Mouse (Mus musculus) heart, postnatal 36 days (tissue): ENCODE results near the gene Slc24a3. TPM values are rescaled to one million over a fixed set of nuclear protein-coding genes. Genes with fewer than 3 reads are reported as not detected.

Experiments used
- DNase-seq, 2 experiments: peaks; one replicate each; pipeline ENCODE4 v3.0.0; 2021 to 2022
- intact Hi-C: fragments of 180-260 bp; cut with DNase I; formaldehyde crosslinking; loops from one replicate; pipeline ENCODE4 v1.15.1; 2025
- total RNA-seq, 2 experiments: library from RNA; stranded (reverse); gene quantifications; 2 replicates each; pipeline ENCODE4 v1.2.3; 2021

Gene Slc24a3
- total RNA-seq, 2 experiments from 2014 or later, result 2.8 to 3.0 TPM

DNA sequence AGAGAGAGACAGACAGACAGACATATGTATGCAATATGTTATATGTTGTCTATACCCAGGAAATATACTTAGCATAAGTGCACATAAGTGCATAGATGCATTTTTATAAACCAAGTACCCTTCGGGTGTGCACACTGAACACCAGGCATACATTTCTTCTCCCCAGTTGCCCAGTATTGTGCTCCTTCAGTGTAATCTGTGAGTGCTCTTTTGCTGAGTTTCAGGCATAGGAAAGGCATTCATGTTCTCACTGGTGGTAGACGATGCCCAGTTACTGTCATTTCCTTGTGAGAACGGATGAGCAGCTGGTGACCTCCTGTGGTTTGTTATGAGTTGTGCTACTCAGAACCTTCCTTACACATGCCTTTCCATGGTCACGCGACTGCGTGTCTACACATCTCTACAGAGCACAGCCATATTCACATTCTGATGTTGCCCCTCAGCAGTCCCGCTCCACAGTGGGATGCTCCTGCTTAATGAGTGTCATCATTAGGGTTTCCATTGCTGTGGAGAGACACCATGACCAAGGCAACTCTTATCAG, 29.0 kb downstream of the Slc24a3 start:
- no peak for DNase-seq
- intact Hi-C loops, result no loop called here

DNA sequence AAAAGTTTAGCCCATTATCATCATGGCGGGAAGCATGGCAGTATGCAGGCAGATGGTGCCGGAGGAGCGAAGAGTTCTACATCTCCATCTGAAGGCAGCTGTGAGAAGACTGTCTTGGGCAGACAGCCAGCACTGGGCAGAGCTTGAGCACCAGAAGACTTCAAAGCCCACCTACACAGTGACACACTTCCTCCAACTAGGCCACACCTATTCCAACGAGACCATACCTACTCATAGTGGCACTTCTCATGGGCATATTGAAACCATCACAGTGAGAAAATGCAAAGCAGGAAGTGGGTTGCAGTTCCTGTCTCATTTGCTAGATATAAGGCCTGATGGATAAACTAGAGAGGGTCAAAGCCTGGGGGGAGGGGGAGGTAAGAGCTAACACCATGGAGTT, 29.5 kb downstream of the Slc24a3 start:
- intact Hi-C loops, result no loop called here
- no peak for DNase-seq

DNA sequence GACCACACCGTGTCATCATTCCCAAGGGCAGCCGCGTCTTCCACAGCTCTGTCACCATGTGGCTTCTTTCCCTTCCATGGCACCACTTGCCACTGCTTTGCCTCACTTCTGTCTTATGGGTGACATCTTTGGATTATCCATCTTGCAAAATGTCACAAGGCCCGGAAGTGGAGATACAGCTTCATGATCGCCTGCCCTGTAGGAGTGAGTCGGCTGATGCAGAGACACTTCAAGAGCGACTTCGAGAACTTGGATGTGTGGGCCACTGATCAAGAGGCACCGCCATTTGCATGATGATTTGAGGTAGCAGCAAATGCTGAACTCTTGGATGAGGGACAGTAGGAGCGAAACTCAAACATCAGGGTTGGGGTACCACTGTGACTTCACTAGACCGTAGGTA, 46.0 kb downstream of the Slc24a3 start:
- intact Hi-C loops, result no loop called here
- DNase-seq, result no peak

GRCm38 (mm10) chr2:145214086-145214831, 46.7 kb downstream of the Slc24a3 start:
- intact Hi-C loops, result no loop called here
- DNase-seq, result no peak

- intact Hi-C loops, result no loop called here
- no peak for DNase-seq
Measured at GRCm38 (mm10) chr2:145216580-145216979, 49.0 kb downstream of the Slc24a3 start.

DNA sequence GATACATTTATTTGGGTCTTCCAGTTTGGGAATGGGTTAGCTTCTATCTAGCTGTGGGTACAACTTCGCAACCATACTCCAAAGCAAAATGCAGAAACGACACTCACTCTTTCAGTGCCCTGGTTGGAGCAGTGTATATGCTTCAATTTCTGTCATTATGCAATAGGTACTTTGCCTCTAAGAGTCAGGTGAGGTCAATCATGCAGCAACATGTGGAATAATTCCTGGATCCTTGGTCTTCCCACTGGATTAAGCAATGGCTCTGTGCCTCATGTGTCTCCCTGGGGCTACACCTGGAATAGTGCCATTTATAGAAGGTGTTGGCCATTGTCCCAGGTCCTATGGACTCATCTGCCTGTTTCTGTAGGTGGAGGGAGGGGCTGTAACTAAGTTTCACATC, 49.9 kb downstream of the Slc24a3 start:
- intact Hi-C loops, result no loop called here
- DNase-seq, result no peak

GRCm38 (mm10) chr2:145219246-145219645, 51.7 kb downstream of the Slc24a3 start:
- intact Hi-C loops, result no loop called here
- DNase-seq, result no peak

- no peak for DNase-seq
- intact Hi-C loops, result no loop called here
Measured at GRCm38 (mm10) chr2:145223646-145224045, 56.1 kb downstream of the Slc24a3 start.

- no peak for DNase-seq
- intact Hi-C loops, result no loop called here
Measured at GRCm38 (mm10) chr2:145225640-145226039, 58.1 kb downstream of the Slc24a3 start.

DNA sequence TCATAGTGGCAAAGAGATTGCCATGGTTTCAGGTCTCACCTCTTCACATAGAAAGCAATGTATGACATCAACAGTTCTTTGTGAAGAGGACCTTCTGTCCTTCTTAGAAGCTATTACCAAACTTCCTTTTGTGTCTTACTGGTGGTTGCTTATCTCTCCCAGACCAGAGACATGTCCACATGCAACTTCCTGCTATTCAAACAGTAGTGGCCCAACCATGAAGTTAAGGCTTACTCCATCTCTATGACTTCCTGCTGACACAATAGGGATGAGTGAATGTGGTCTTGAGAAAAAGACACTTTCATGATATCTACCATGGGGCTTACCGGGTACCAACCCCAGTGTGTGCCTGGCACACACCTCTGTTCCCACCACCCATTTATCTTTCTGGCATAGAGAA, 58.5 kb downstream of the Slc24a3 start:
- intact Hi-C loops, result no loop called here

DNA sequence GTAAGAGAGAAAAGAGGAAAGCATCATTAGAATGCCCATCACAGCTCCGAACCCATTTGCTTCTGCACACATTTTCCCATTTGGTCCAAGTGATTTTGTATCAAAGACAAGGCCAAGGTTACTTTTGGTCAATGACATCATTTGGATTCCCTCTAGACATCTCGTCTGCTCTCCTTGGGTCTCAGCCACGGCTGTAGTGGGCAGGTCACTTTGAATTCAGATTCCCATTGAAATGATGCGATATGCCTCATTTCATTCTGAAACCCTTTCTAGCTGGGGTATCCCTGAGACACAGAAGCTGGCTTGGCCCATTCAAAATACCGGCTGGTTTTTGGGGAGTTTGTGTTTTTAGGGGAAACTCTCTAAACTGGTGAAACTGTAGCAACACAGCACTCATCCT, 59.8 kb downstream of the Slc24a3 start:
- intact Hi-C loops, result no loop called here
- DNase-seq, result no peak

More for the DNA sequence above, 58.5 kb downstream of the Slc24a3 start:
- DNase-seq, result no peak

GRCm38 (mm10) chr2:145232764-145233484, 65.4 kb downstream of the Slc24a3 start:
- no peak for DNase-seq
- intact Hi-C loops, result no loop called here

- intact Hi-C loops, result no loop called here
- peak; percentile 64 to 77 for DNase-seq
Measured at GRCm38 (mm10) chr2:145233547-145234398, 66.2 kb downstream of the Slc24a3 start.

GRCm38 (mm10) chr2:145246384-145246783, 78.8 kb downstream of the Slc24a3 start:
- intact Hi-C loops, result no loop called here
- DNase-seq, result no peak

DNA sequence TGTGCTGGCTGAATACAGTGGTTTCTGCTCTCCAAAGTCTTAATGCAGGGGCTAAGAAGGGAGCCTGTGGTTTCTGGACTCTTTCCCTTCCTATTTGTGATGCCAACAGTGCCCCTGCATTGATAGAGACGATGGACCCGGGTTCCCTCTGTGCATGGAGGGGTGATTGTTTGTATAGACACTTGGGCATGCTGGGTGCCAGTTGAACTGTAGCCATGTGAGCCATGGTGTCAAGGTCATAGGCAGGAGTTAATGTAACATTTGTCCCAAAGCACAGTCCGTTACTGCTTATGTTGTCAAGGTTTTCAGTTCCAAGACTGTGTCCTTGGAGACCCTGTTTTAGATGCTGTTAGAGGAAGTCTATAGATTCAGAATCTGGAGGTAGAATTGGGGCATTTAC, 80.6 kb downstream of the Slc24a3 start:
- DNase-seq, result no peak
- intact Hi-C loops, result no loop called here

GRCm38 (mm10) chr2:145257332-145257731, 89.8 kb downstream of the Slc24a3 start:
- intact Hi-C loops, result no loop called here

GRCm38 (mm10) chr2:145257855-145258254, 90.3 kb downstream of the Slc24a3 start:
- no peak for DNase-seq
- intact Hi-C loops, result no loop called here

More at GRCm38 (mm10) chr2:145257332-145257731, 89.8 kb downstream of the Slc24a3 start:
- peak; percentile 60 to 65 for DNase-seq

- intact Hi-C loops, result no loop called here
- DNase-seq, result no peak
Measured at GRCm38 (mm10) chr2:145260574-145260973, 93.0 kb downstream of the Slc24a3 start.

GRCm38 (mm10) chr2:145262153-145262552, 94.6 kb downstream of the Slc24a3 start:
- intact Hi-C loops, result no loop called here
- no peak for DNase-seq

GRCm38 (mm10) chr2:145266723-145267122, 99.2 kb downstream of the Slc24a3 start:
- no peak for DNase-seq
- intact Hi-C loops, result no loop called here

GRCm38 (mm10) chr2:145268971-145269370, 101.4 kb downstream of the Slc24a3 start:
- no peak for DNase-seq
- intact Hi-C loops, result no loop called here
